Mouse (Mus musculus): ENCODE data around the gene Sh3gl2. TPM values are rescaled to one million over a fixed set of nuclear protein-coding genes. Genes with fewer than 3 reads are reported as not detected.

The Sh3gl2 gene
- polyA plus RNA-seq, 1 experiment, result 236 TPM

- no peak for TF ChIP-seq CTCF (IDR thresholded peaks at IDR 0.05; ENCODE audit: extremely low read depth, insufficient read depth, low read length)
- TF ChIP-seq POLR2A (IDR thresholded peaks at IDR 0.05; ENCODE audit: extremely low read depth, insufficient read depth, low read length), result no peak
- no peak overlapping the region for H3K4me3 ChIP-seq (ENCODE audit: insufficient read depth, low read length)
- H3K4me1 ChIP-seq (ENCODE audit: control insufficient read depth, insufficient read depth, low read length), result peaks cover 8% of the 10 kb centered on the region
- H3K27ac ChIP-seq (ENCODE audit: insufficient read depth, low read length), result no peak overlapping the region
Measured at GRCm38 (mm10) chr4:85336356-85336755, 131.4 kb downstream of the Sh3gl2 start.

- TF ChIP-seq CTCF (IDR thresholded peaks at IDR 0.05; ENCODE audit: extremely low read depth, insufficient read depth, low read length) (no peak), POLR2A (IDR thresholded peaks at IDR 0.05; ENCODE audit: extremely low read depth, insufficient read depth, low read length) (no peak)
- no peak overlapping the region for H3K27ac ChIP-seq (ENCODE audit: insufficient read depth, low read length)
- no peak overlapping the region for H3K4me3 ChIP-seq (ENCODE audit: insufficient read depth, low read length)
- H3K4me1 ChIP-seq (ENCODE audit: control insufficient read depth, insufficient read depth, low read length), result peaks cover 6% of the 10 kb centered on the region; the same call in 1 of the 2 replicates
Measured at GRCm38 (mm10) chr4:85339126-85339525, 134.2 kb downstream of the Sh3gl2 start.

GRCm38 (mm10) chr4:85340686-85341085 lies 135.8 kb downstream of the Sh3gl2 start:
- TF ChIP-seq CTCF (IDR thresholded peaks at IDR 0.05; ENCODE audit: extremely low read depth, insufficient read depth, low read length) (no peak), POLR2A (IDR thresholded peaks at IDR 0.05; ENCODE audit: extremely low read depth, insufficient read depth, low read length) (no peak)
- Histone ChIP-seq H3K4me1 (ENCODE audit: control insufficient read depth, insufficient read depth, low read length) (peaks cover 3% of the 10 kb centered on the region; the same call in 1 of the 2 replicates), H3K27ac (ENCODE audit: insufficient read depth, low read length) (no peak overlapping the region), H3K4me3 (ENCODE audit: insufficient read depth, low read length) (no peak overlapping the region)

- no peak overlapping the region for H3K4me3 ChIP-seq (ENCODE audit: insufficient read depth, low read length)
- H3K4me1 ChIP-seq (ENCODE audit: control insufficient read depth, insufficient read depth, low read length), result peaks cover 10% of the 10 kb centered on the region
- no peak for TF ChIP-seq POLR2A (IDR thresholded peaks at IDR 0.05; ENCODE audit: extremely low read depth, insufficient read depth, low read length)
- no peak for TF ChIP-seq CTCF (IDR thresholded peaks at IDR 0.05; ENCODE audit: extremely low read depth, insufficient read depth, low read length)
- no peak overlapping the region for H3K27ac ChIP-seq (ENCODE audit: insufficient read depth, low read length)
Measured at GRCm38 (mm10) chr4:85345911-85346310, 141.0 kb downstream of the Sh3gl2 start.

- no peak overlapping the region for H3K4me3 ChIP-seq (ENCODE audit: insufficient read depth, low read length)
- no peak overlapping the region for H3K27ac ChIP-seq (ENCODE audit: insufficient read depth, low read length)
- TF ChIP-seq POLR2A (IDR thresholded peaks at IDR 0.05; ENCODE audit: extremely low read depth, insufficient read depth, low read length), result no peak
- TF ChIP-seq CTCF (IDR thresholded peaks at IDR 0.05; ENCODE audit: extremely low read depth, insufficient read depth, low read length), result no peak
- peaks cover 10% of the 10 kb centered on the region for H3K4me1 ChIP-seq (ENCODE audit: control insufficient read depth, insufficient read depth, low read length)
Measured at GRCm38 (mm10) chr4:85348079-85348643, 143.2 kb downstream of the Sh3gl2 start.

- Histone ChIP-seq H3K4me3 (ENCODE audit: insufficient read depth, low read length) (no peak overlapping the region), H3K27ac (ENCODE audit: insufficient read depth, low read length) (no peak overlapping the region), H3K4me1 (ENCODE audit: control insufficient read depth, insufficient read depth, low read length) (peaks cover 4% of the 10 kb centered on the region; the same call in 1 of the 2 replicates)
- TF ChIP-seq CTCF (IDR thresholded peaks at IDR 0.05; ENCODE audit: extremely low read depth, insufficient read depth, low read length) (no peak), POLR2A (IDR thresholded peaks at IDR 0.05; ENCODE audit: extremely low read depth, insufficient read depth, low read length) (no peak)
Measured at GRCm38 (mm10) chr4:85362661-85363060, 157.7 kb downstream of the Sh3gl2 start.

- H3K4me3 ChIP-seq (ENCODE audit: insufficient read depth, low read length), result no peak overlapping the region
- peak overlapping the region; percentile 73; the same call in 1 of the 2 replicates for H3K27ac ChIP-seq (ENCODE audit: insufficient read depth, low read length)
- peaks cover 4% of the 10 kb centered on the region; the same call in 1 of the 2 replicates for H3K4me1 ChIP-seq (ENCODE audit: control insufficient read depth, insufficient read depth, low read length)
- TF ChIP-seq CTCF (IDR thresholded peaks at IDR 0.05; ENCODE audit: extremely low read depth, insufficient read depth, low read length) (no peak), POLR2A (IDR thresholded peaks at IDR 0.05; ENCODE audit: extremely low read depth, insufficient read depth, low read length) (no peak)
Measured at GRCm38 (mm10) chr4:85363205-85363604, 158.3 kb downstream of the Sh3gl2 start.

GRCm38 (mm10) chr4:85371036-85371435 lies 166.1 kb downstream of the Sh3gl2 start:
- H3K27ac ChIP-seq (ENCODE audit: insufficient read depth, low read length), result peak overlapping the region; percentile 23; the same call in 1 of the 2 replicates
- H3K4me3 ChIP-seq (ENCODE audit: insufficient read depth, low read length), result no peak overlapping the region
- H3K4me1 ChIP-seq (ENCODE audit: control insufficient read depth, insufficient read depth, low read length), result peaks cover 9% of the 10 kb centered on the region; the same call in 1 of the 2 replicates
- no peak for TF ChIP-seq POLR2A (IDR thresholded peaks at IDR 0.05; ENCODE audit: extremely low read depth, insufficient read depth, low read length)
- TF ChIP-seq CTCF (IDR thresholded peaks at IDR 0.05; ENCODE audit: extremely low read depth, insufficient read depth, low read length), result peak; percentile 35

- Histone ChIP-seq H3K4me1 (ENCODE audit: control insufficient read depth, insufficient read depth, low read length) (peaks cover 9% of the 10 kb centered on the region; the same call in 1 of the 2 replicates), H3K4me3 (ENCODE audit: insufficient read depth, low read length) (no peak overlapping the region), H3K27ac (ENCODE audit: insufficient read depth, low read length) (no peak overlapping the region)
- no peak for TF ChIP-seq CTCF (IDR thresholded peaks at IDR 0.05; ENCODE audit: extremely low read depth, insufficient read depth, low read length)
- no peak for TF ChIP-seq POLR2A (IDR thresholded peaks at IDR 0.05; ENCODE audit: extremely low read depth, insufficient read depth, low read length)
Measured at GRCm38 (mm10) chr4:85374801-85375200, 169.9 kb downstream of the Sh3gl2 start.

GRCm38 (mm10) chr4:85376187-85376586 lies 171.3 kb downstream of the Sh3gl2 start:
- no peak overlapping the region for H3K27ac ChIP-seq (ENCODE audit: insufficient read depth, low read length)
- H3K4me1 ChIP-seq (ENCODE audit: control insufficient read depth, insufficient read depth, low read length), result peaks cover 3% of the 10 kb centered on the region; the same call in 1 of the 2 replicates
- TF ChIP-seq CTCF (IDR thresholded peaks at IDR 0.05; ENCODE audit: extremely low read depth, insufficient read depth, low read length) (no peak), POLR2A (IDR thresholded peaks at IDR 0.05; ENCODE audit: extremely low read depth, insufficient read depth, low read length) (no peak)
- H3K4me3 ChIP-seq (ENCODE audit: insufficient read depth, low read length), result no peak overlapping the region
